9 mouse cellular contexts compared by ENCODE assay signal in the genomic region with DNA sequence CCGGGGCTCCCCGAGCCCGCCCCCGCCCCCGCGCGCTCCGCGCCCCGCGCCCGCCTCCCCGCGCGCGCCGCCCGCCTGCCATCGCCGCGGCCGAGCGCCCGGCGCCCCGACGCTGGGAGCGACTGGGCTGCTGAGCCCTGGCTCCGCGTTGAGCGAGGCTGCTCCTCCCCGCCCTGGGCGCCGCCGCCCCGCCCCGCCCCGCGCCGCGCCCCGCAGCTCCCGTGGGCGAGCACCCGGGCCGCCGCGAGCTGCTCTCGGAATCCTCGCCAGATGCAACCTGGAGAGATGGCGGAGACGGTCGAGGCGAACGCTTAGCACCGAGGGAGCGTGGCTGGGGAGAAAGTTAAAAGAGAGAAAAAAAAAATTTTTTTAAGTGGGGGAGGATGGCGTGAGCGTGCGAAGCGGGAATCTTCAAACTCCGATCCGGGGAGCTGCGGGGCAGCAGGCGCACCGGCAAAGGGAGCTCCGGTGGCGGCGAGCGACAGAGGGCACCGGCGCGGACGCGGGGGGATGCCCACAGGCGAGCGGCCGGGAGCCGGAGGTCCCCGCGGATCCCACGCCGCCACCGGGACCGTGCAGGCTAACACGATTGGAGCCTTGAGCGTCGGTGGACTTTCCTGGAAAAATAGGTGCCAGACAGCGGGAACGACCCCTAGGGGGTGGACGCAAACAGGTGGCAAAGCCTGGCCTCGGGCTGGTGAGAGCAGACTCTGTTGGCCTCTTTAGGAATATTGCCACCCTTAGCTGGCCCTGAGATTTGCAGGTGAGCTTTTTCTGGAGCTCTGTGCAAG. TPM values are rescaled to one million over a fixed set of nuclear protein-coding genes. Genes with fewer than 3 reads are reported as not detected.
DNase-seq lines count a peak whose midpoint lies in the region; ATAC-seq and TF ChIP-seq lines count a peak whose summit lies in the region.
"Had no signal": no experiment of that assay in that cellular context is flagged by ENCODE, and none has a peak within 500 bp of the region (broad histone marks: within the 10 kb centered on the region; RNA-seq: fewer than 3 reads in every experiment).

A gene (minus strand): TSS at position 120 of the 791 bp plus-strand sequence.

- intact Hi-C loops in left cerebral cortex, postnatal 36 days (cut with DNase I): loop anchor here (5.0 kb wide), 2 partner anchors 47 to 142 kb away; no protein-coding TSS in a partner anchor

- H3K4me3 ChIP-seq in bone marrow, adult 2 months (replicated peaks; ENCODE audit: control insufficient read depth, low read depth, low read length): peak within 1 kb of the TSS; percentile 51
- H3K4me3 ChIP-seq in forebrain, embryonic 10.5 days: peak within 1 kb of the TSS; percentile 71
- H3K4me3 ChIP-seq in hindbrain, embryonic 14.5 days (replicated peaks; ENCODE audit: low read length): peak within 1 kb of the TSS; percentile 71

- ATAC-seq in hindbrain, embryonic 14.5 days (ENCODE audit: low FRiP score): peak; percentile 87

- no peak for TF ChIP-seq CTCF in bone marrow, adult 2 months (IDR thresholded peaks at IDR 0.05; ENCODE audit: control insufficient read depth, insufficient read depth, low read length)

- no peak for TF ChIP-seq POLR2A in bone marrow, adult 2 months (IDR thresholded peaks at IDR 0.05; ENCODE audit: borderline replicate concordance, control insufficient read depth, low read depth, low read length)

- peaks cover 5% of the 10 kb centered on the region; the same call in 1 of the 2 replicates for H3K9me3 ChIP-seq in forebrain, embryonic 10.5 days
- no peaks in the 10 kb centered on the region for H3K9me3 ChIP-seq in hindbrain, embryonic 14.5 days (ENCODE audit: control insufficient read depth, low read length)

- H3K36me3 ChIP-seq in forebrain, embryonic 10.5 days (replicated peaks): no peaks in the 10 kb centered on the region
- H3K36me3 ChIP-seq in hindbrain, embryonic 14.5 days (replicated peaks; ENCODE audit: control insufficient read depth, insufficient read depth): no peaks in the 10 kb centered on the region

- H3K9ac ChIP-seq in hindbrain, embryonic 14.5 days: peak within 1 kb of the TSS; percentile 88

- H3K4me1 ChIP-seq in bone marrow, adult 2 months (ENCODE audit: control insufficient read depth, insufficient read depth, low read length): no peaks in the 10 kb centered on the region
- H3K4me1 ChIP-seq in forebrain, embryonic 10.5 days: peaks cover 28% of the 10 kb centered on the region
- H3K4me1 ChIP-seq in hindbrain, embryonic 14.5 days (replicated peaks; ENCODE audit: control insufficient read depth, insufficient read depth, low read length): peaks cover 23% of the 10 kb centered on the region

- 4% methylated on average over 92 of the region's 92 CpGs for WGBS in bone marrow, adult 2 months
- WGBS in forebrain, embryonic 10.5 days: under 1% methylated on average over 74 of the region's 92 CpGs
- under 1% methylated on average over 81 of the region's 92 CpGs for WGBS in hindbrain, embryonic 14.5 days

- peaks cover 30% of the 10 kb centered on the region for H3K27me3 ChIP-seq in forebrain, embryonic 10.5 days (ENCODE audit: poor library complexity, severe bottlenecking)
- no peaks in the 10 kb centered on the region for H3K27me3 ChIP-seq in hindbrain, embryonic 14.5 days (ENCODE audit: control insufficient read depth, insufficient read depth, low read length)

- H3K27ac ChIP-seq in bone marrow, adult 2 months (ENCODE audit: control insufficient read depth, insufficient read depth, low read depth, low read length, poor library complexity): no peak within 1 kb of the TSS; the same call in 1 of the 2 replicates
- peak within 1 kb of the TSS; percentile 91 for H3K27ac ChIP-seq in forebrain, embryonic 10.5 days
- peak within 1 kb of the TSS; percentile 92 for H3K27ac ChIP-seq in hindbrain, embryonic 14.5 days
- H3K27ac ChIP-seq: macrophage had no signal

- peak within 1 kb of the TSS; percentile 92 for H3K4me2 ChIP-seq in hindbrain, embryonic 14.5 days (replicated peaks)

- peak; percentile 3 for DNase-seq in gastrocnemius, adult 18-20 months (ENCODE audit: low spot score)
- no peak for DNase-seq in gastrocnemius, adult 8-10 months (ENCODE audit: low spot score in 2 of 2)
- DNase-seq in forebrain, embryonic 10.5 days (ENCODE audit: extremely low spot score, low spot score): peak; percentile 41
- DNase-seq in hindbrain, embryonic 14.5 days (ENCODE audit: low spot score): peak; percentile 55
- peak; percentile 54 to 74 for DNase-seq in left cerebral cortex, postnatal 36 days (ENCODE audit: low spot score in 2 of 2)
- DNase-seq in mesoderm, embryonic 11.5 days (ENCODE audit: low read depth, low spot score): peak; percentile 59
- peak; percentile 50 for DNase-seq in right cerebral cortex, postnatal 4 days

RNA-seq across cellular contexts. Expression of the gene that starts here (rescaled TPM):
- total RNA-seq in gastrocnemius, adult 18-20 months (2021): not detected
- under 1 TPM in 2 of 4 experiments, not detected in 2; 0.21 to 0.22 TPM for total RNA-seq in gastrocnemius, adult 8-10 months (2022)
- polyA plus RNA-seq in bone marrow, adult 2 months (2011; ENCODE audit: insufficient read depth, insufficient read length, low replicate concordance, missing spikeins): 1.5 TPM in 1 of 2 replicates, not detected in the other
- polyA plus RNA-seq in forebrain, embryonic 10.5 days (2016; fragmentation: Nextera tagmentation; extraction: Ambion mirVana): 6.5 and 6.8 TPM in 2 replicates
- polyA plus RNA-seq in hindbrain, embryonic 14.5 days (2014; fragmentation: Nextera tagmentation; extraction: Ambion mirVana): 33.6 and 42.0 TPM in 2 replicates
- total RNA-seq in left cerebral cortex, postnatal 36 days (2021): 100 to 1,000 TPM in 1 of 2 experiments, 10 to 100 TPM in 1; 97.0 to 125 TPM
- polyA plus RNA-seq: macrophage had no signal

Comparison
In these comparisons a context has a peak if more than half of its experiments do, and no peak if none do; other contexts are left out.
1. RNA of the gene that starts here (total RNA-seq): 97.0 to 125 TPM in left cerebral cortex, postnatal 36 days; 0.21 to 0.22 TPM in gastrocnemius, adult 8-10 months and not detected in gastrocnemius, adult 18-20 months; every median in the first group is over 10 times any median in the second.
2. Peak in DNase-seq in gastrocnemius, adult 18-20 months; RNA of the gene not detected or under 1 TPM.
3. DNase-seq: peak in forebrain, embryonic 10.5 days (single experiment), hindbrain, embryonic 14.5 days (single experiment), left cerebral cortex, postnatal 36 days (2 of 2), mesoderm, embryonic 11.5 days (single experiment) and right cerebral cortex, postnatal 4 days (single experiment); none in gastrocnemius, adult 8-10 months (0 of 2).
4. Peak in every context shown above with its lines, with median percentiles within 50 percentile points of each other: H3K4me3 ChIP-seq.